Mouse (Mus musculus): ENCODE measurements around the gene Cfap43. TPM values are rescaled to one million over a fixed set of nuclear protein-coding genes. Genes with fewer than 3 reads are reported as not detected.

Cfap43 gene
- polyA plus RNA-seq, 2 experiments from 2014 or later, result 0.10 to 0.75 TPM

- no peak for ATAC-seq
Observed at GRCm38 (mm10) chr19:47780972-47781371, 138.1 kb downstream of the Cfap43 start.

- ATAC-seq, result no peak
Observed at GRCm38 (mm10) chr19:47780145-47780544, 138.9 kb downstream of the Cfap43 start.

- ATAC-seq, result no peak
Observed at GRCm38 (mm10) chr19:47777847-47778246, 141.2 kb downstream of the Cfap43 start.

- ATAC-seq, result no peak
Observed at GRCm38 (mm10) chr19:47755625-47756024, 163.5 kb downstream of the Cfap43 start.

- peak; percentile 34 for ATAC-seq
Observed at GRCm38 (mm10) chr19:47754931-47755330, 164.2 kb downstream of the Cfap43 start.

- ATAC-seq, result no peak
Observed at GRCm38 (mm10) chr19:47753921-47754320, 165.2 kb downstream of the Cfap43 start.

- no peak for ATAC-seq
Observed at GRCm38 (mm10) chr19:47752456-47752855, 166.6 kb downstream of the Cfap43 start.

- no peak for ATAC-seq
Observed at GRCm38 (mm10) chr19:47750391-47750790, 168.7 kb downstream of the Cfap43 start.

GRCm38 (mm10) chr19:47748950-47749349 is 170.1 kb downstream of the Cfap43 start:
- no peak for ATAC-seq

- ATAC-seq, result no peak
Observed at GRCm38 (mm10) chr19:47747072-47747471, 172.0 kb downstream of the Cfap43 start.

- ATAC-seq, result no peak
Observed at GRCm38 (mm10) chr19:47731931-47732330, 187.2 kb downstream of the Cfap43 start.

GRCm38 (mm10) chr19:47731071-47731881 is 187.8 kb downstream of the Cfap43 start, which contains the start of gene Sfr1:
Gene Sfr1 (plus strand): TSS chr19:47731682.
- ATAC-seq, result peak; percentile 80

GRCm38 (mm10) chr19:47730691-47731070 is 188.4 kb downstream of the Cfap43 start:
- ATAC-seq, result peak; percentile 72

- ATAC-seq, result no peak
Observed at GRCm38 (mm10) chr19:47725643-47726140, 193.4 kb downstream of the Cfap43 start.

GRCm38 (mm10) chr19:47724903-47725302 is 194.2 kb downstream of the Cfap43 start:
- no peak for ATAC-seq

- no peak for ATAC-seq
Observed at GRCm38 (mm10) chr19:47722471-47722870, 196.6 kb downstream of the Cfap43 start.

- ATAC-seq, result no peak
Observed at GRCm38 (mm10) chr19:47719147-47719546, 199.9 kb downstream of the Cfap43 start.

- ATAC-seq, result no peak
Observed at GRCm38 (mm10) chr19:47716144-47716543, 202.9 kb downstream of the Cfap43 start.

GRCm38 (mm10) chr19:47713457-47713856 is 205.6 kb downstream of the Cfap43 start:
- ATAC-seq, result no peak

- no peak for ATAC-seq
Observed at GRCm38 (mm10) chr19:47710376-47710775, 208.7 kb downstream of the Cfap43 start.

GRCm38 (mm10) chr19:47705772-47706309 is 213.2 kb downstream of the Cfap43 start:
- ATAC-seq, result no peak

GRCm38 (mm10) chr19:47705080-47705771 is 213.9 kb downstream of the Cfap43 start:
- ATAC-seq, result no peak

GRCm38 (mm10) chr19:47700509-47700908 is 218.6 kb downstream of the Cfap43 start:
- no peak for ATAC-seq
